8 mouse cellular contexts compared by ENCODE assay signal in genomic region chr17:80008847-80009246, GRCm38 (mm10). TPM values are rescaled to one million over a fixed set of nuclear protein-coding genes. Genes with fewer than 3 reads are reported as not detected.
DNase-seq lines count a peak whose midpoint lies in the region; ATAC-seq lines count a peak whose summit lies in the region.

No protein-coding gene starts in this region.

- H3K27me3 ChIP-seq in embryonic facial prominence, embryonic 11.5 days (ENCODE audit: control insufficient read depth, insufficient read depth, low read length): no peaks in the 10 kb centered on the region
- H3K27me3 ChIP-seq in liver, embryonic 16.5 days (ENCODE audit: control insufficient read depth, insufficient read depth, low read depth, low read length): no peaks in the 10 kb centered on the region

- H3K27ac ChIP-seq in embryonic facial prominence, embryonic 11.5 days (replicated peaks; ENCODE audit: low read depth, low read length): no peak overlapping the region
- H3K27ac ChIP-seq in liver, embryonic 16.5 days (ENCODE audit: low read length): peak overlapping the region; percentile 52; the same call in 1 of the 2 replicates

- 40% methylated on average over 5 of the region's 5 CpGs for WGBS in embryonic facial prominence, embryonic 11.5 days
- WGBS in liver, embryonic 16.5 days (ENCODE audit: insufficient replicate concordance): 27% methylated on average over 5 of the region's 5 CpGs

- no peaks in the 10 kb centered on the region for H3K4me1 ChIP-seq in embryonic facial prominence, embryonic 11.5 days (ENCODE audit: control insufficient read depth, insufficient read depth, low read length)
- peaks cover 6% of the 10 kb centered on the region for H3K4me1 ChIP-seq in liver, embryonic 16.5 days (ENCODE audit: control insufficient read depth, low read depth, low read length)

- intact Hi-C loops in gastrocnemius, postnatal 36 days (cut with DNase I): loop anchor here (5.0 to 10.0 kb wide), 2 partner anchors 147 to 314 kb away; no protein-coding TSS in a partner anchor

- peak; percentile 88 for DNase-seq in heart, adult 11 months
- DNase-seq in heart, adult 9 months (ENCODE audit: low spot score in 2 of 2): no peak
- DNase-seq in MN1 (ENCODE audit: low spot score): peak; percentile 75
- DNase-seq in embryonic facial prominence, embryonic 11.5 days (ENCODE audit: low spot score): peak; percentile 75
- peak; percentile 77 to 85 for DNase-seq in right cerebral cortex, postnatal 10 days (ENCODE audit: low spot score in 2 of 2)
- no peak for DNase-seq in gastrocnemius, postnatal 36 days

- H3K36me3 ChIP-seq in embryonic facial prominence, embryonic 11.5 days (replicated peaks; ENCODE audit: control insufficient read depth, insufficient read depth, low read depth, low read length): no peaks in the 10 kb centered on the region
- no peaks in the 10 kb centered on the region for H3K36me3 ChIP-seq in liver, embryonic 16.5 days (ENCODE audit: control insufficient read depth, insufficient read depth)

- no peak overlapping the region for H3K4me2 ChIP-seq in embryonic facial prominence, embryonic 11.5 days (ENCODE audit: low read depth, low read length)
- no peak overlapping the region for H3K4me2 ChIP-seq in liver, embryonic 16.5 days (ENCODE audit: low read depth, low read length)

- ATAC-seq in embryonic facial prominence, embryonic 11.5 days (replicated peaks; ENCODE audit: insufficient number of reproducible peaks, low FRiP score, low TSS enrichment, low read depth): 0 out of 2 replicates have a peak, but pooled peaks have one; percentile 32
- ATAC-seq in hematopoietic stem cell, adult 5-6 weeks (replicated peaks in 1 of 2; ENCODE audit: insufficient read depth in 1 of 2, low FRiP score in 2 of 2, low TSS enrichment in 1 of 2, low read depth in 1 of 2, poor library complexity in 2 of 2, severe bottlenecking in 2 of 2): peak; percentile 38 to 47; a peak in 2 of 4 replicates
- peak; percentile 32 for ATAC-seq in liver, embryonic 16.5 days (ENCODE audit: low read depth)

- no peak overlapping the region for H3K9ac ChIP-seq in embryonic facial prominence, embryonic 11.5 days (replicated peaks; ENCODE audit: low read length)
- H3K9ac ChIP-seq in liver, embryonic 16.5 days (ENCODE audit: low read depth, low read length): no peak overlapping the region

- no peak overlapping the region for H3K4me3 ChIP-seq in embryonic facial prominence, embryonic 11.5 days (ENCODE audit: low read depth, low read length)
- H3K4me3 ChIP-seq in liver, embryonic 16.5 days (ENCODE audit: low read depth, low read length): no peak overlapping the region

- H3K9me3 ChIP-seq in embryonic facial prominence, embryonic 11.5 days (replicated peaks; ENCODE audit: control insufficient read depth, low read length): no peaks in the 10 kb centered on the region
- no peaks in the 10 kb centered on the region for H3K9me3 ChIP-seq in liver, embryonic 16.5 days (replicated peaks; ENCODE audit: control insufficient read depth, low read length)

RNA-seq across cellular contexts. Expression of gene Hnrnpll, which starts 53.3 kb away (rescaled TPM):
- polyA plus RNA-seq in embryonic facial prominence, embryonic 11.5 days (2014; fragmentation: Nextera tagmentation; extraction: Ambion mirVana): 114 and 127 TPM in 2 replicates
- 43.3 and 52.2 TPM in 2 replicates for total RNA-seq in hematopoietic stem cell, adult 5-6 weeks (2017)
- polyA plus RNA-seq in liver, embryonic 16.5 days (2015; fragmentation: Nextera tagmentation; extraction: Ambion mirVana): 17.2 and 17.7 TPM in 2 replicates
- total RNA-seq in gastrocnemius, postnatal 36 days (2021): 10 to 100 TPM; 12.6 to 14.9 TPM

Comparison
In these comparisons a context has a peak if more than half of its experiments do, and no peak if none do; other contexts are left out.
1. DNase-seq: peak in heart, adult 11 months (single experiment), MN1 (single experiment), embryonic facial prominence, embryonic 11.5 days (single experiment) and right cerebral cortex, postnatal 10 days (2 of 2); none in heart, adult 9 months (0 of 2) and gastrocnemius, postnatal 36 days (0 of 2).
2. Peak in every context shown above with its lines, with median percentiles within 50 percentile points of each other: ATAC-seq.